Comparison of ENCODE assay signal across 10 mouse cellular contexts in genomic region chr12:52868000-52868624, GRCm38 (mm10).
A peak's percentile ranks its signal among the peaks of the same experiment; 100 is the strongest.
DNase-seq lines count a peak whose midpoint lies in the region; ATAC-seq lines count a peak whose summit lies in the region.
"Had no signal": no experiment of that assay in that cellular context is flagged by ENCODE, and none has a peak within 500 bp of the region (broad histone marks: within the 10 kb centered on the region; RNA-seq: fewer than 3 reads in every experiment).

No protein-coding gene starts in this region.

- H3K36me3 ChIP-seq in hindbrain, embryonic 13.5 days, result peaks cover 5% of the 10 kb centered on the region; the same call in 1 of the 2 replicates
- no peaks in the 10 kb centered on the region for H3K36me3 ChIP-seq in hindbrain, embryonic 16.5 days (ENCODE audit: control insufficient read depth, insufficient read depth, low read length)
- no peaks in the 10 kb centered on the region for H3K36me3 ChIP-seq in embryonic facial prominence, embryonic 15.5 days
- H3K36me3 ChIP-seq: forebrain, embryonic 15.5 days; liver, embryonic 15.5 days had no signal

- H3K4me1 ChIP-seq in hindbrain, embryonic 13.5 days (replicated peaks), result peaks cover 17% of the 10 kb centered on the region
- H3K4me1 ChIP-seq in hindbrain, embryonic 16.5 days (ENCODE audit: control insufficient read depth, insufficient read depth, low read depth, low read length), result no peaks in the 10 kb centered on the region; the same call in 1 of the 2 replicates
- peaks cover 5% of the 10 kb centered on the region; the same call in 1 of the 2 replicates for H3K4me1 ChIP-seq in embryonic facial prominence, embryonic 15.5 days
- H3K4me1 ChIP-seq: forebrain, embryonic 15.5 days; liver, embryonic 15.5 days had no signal

- H3K27me3 ChIP-seq in hindbrain, embryonic 13.5 days, result no peaks in the 10 kb centered on the region
- no peaks in the 10 kb centered on the region for H3K27me3 ChIP-seq in hindbrain, embryonic 16.5 days (replicated peaks; ENCODE audit: control insufficient read depth, insufficient read depth, low read length)
- H3K27me3 ChIP-seq in embryonic facial prominence, embryonic 15.5 days, result no peaks in the 10 kb centered on the region
- H3K27me3 ChIP-seq: forebrain, embryonic 15.5 days; liver, embryonic 15.5 days had no signal

- H3K4me2 ChIP-seq in hindbrain, embryonic 13.5 days, result no peak overlapping the region
- H3K4me2 ChIP-seq in hindbrain, embryonic 16.5 days (ENCODE audit: low read length), result no peak overlapping the region
- no peak overlapping the region for H3K4me2 ChIP-seq in embryonic facial prominence, embryonic 15.5 days (replicated peaks)
- H3K4me2 ChIP-seq: forebrain, embryonic 15.5 days; liver, embryonic 15.5 days had no signal

- H3K27ac ChIP-seq in hindbrain, embryonic 13.5 days, result peak overlapping the region; percentile 30; the same call in 1 of the 2 replicates
- no peak overlapping the region for H3K27ac ChIP-seq in hindbrain, embryonic 16.5 days (ENCODE audit: low read depth, low read length)
- 0 out of 2 replicates have a peak overlapping the region, but pooled peaks have one; percentile 34 for H3K27ac ChIP-seq in embryonic facial prominence, embryonic 15.5 days (replicated peaks)
- H3K27ac ChIP-seq: forebrain, embryonic 15.5 days; liver, embryonic 15.5 days had no signal

- WGBS in hindbrain, embryonic 13.5 days, result 33% methylated on average over 8 of the region's 8 CpGs
- 29% methylated on average over 8 of the region's 8 CpGs for WGBS in hindbrain, embryonic 16.5 days
- WGBS in embryonic facial prominence, embryonic 15.5 days, result 11% methylated on average over 8 of the region's 8 CpGs

- DNase-seq in heart, postnatal 4 days, result peak; percentile 53
- DNase-seq in lung, postnatal 14 days, result peak; percentile 17
- no peak for DNase-seq in spleen, adult 18-20 months
- no peak for DNase-seq in layer of hippocampus, postnatal 10 days (ENCODE audit: low spot score in 2 of 2)

- no peak overlapping the region for H3K9ac ChIP-seq in hindbrain, embryonic 13.5 days
- H3K9ac ChIP-seq in hindbrain, embryonic 16.5 days (ENCODE audit: low read depth, low read length), result no peak overlapping the region
- H3K9ac ChIP-seq in embryonic facial prominence, embryonic 15.5 days, result no peak overlapping the region
- H3K9ac ChIP-seq: forebrain, embryonic 15.5 days; liver, embryonic 15.5 days had no signal

- peaks cover 3% of the 10 kb centered on the region; the same call in 1 of the 2 replicates for H3K9me3 ChIP-seq in hindbrain, embryonic 13.5 days
- 0 out of 2 replicates have a peak, but pooled peaks cover 2% of the 10 kb centered on the region for H3K9me3 ChIP-seq in hindbrain, embryonic 16.5 days (ENCODE audit: control insufficient read depth, low read length)
- no peaks in the 10 kb centered on the region for H3K9me3 ChIP-seq in embryonic facial prominence, embryonic 15.5 days (replicated peaks)
- H3K9me3 ChIP-seq: liver, embryonic 15.5 days had no signal

- H3K4me3 ChIP-seq in hindbrain, embryonic 13.5 days, result no peak overlapping the region
- H3K4me3 ChIP-seq in hindbrain, embryonic 16.5 days (ENCODE audit: low read length), result no peak overlapping the region
- no peak overlapping the region for H3K4me3 ChIP-seq in embryonic facial prominence, embryonic 15.5 days (replicated peaks)
- H3K4me3 ChIP-seq: forebrain, embryonic 15.5 days; liver, embryonic 15.5 days had no signal

- no peak for ATAC-seq in hindbrain, embryonic 13.5 days (ENCODE audit: low FRiP score)
- ATAC-seq in hindbrain, embryonic 16.5 days, result no peak
- no peak for ATAC-seq in embryonic facial prominence, embryonic 15.5 days (ENCODE audit: insufficient number of reproducible peaks, low FRiP score, low TSS enrichment, low read depth)
- ATAC-seq in inflammation-experienced regulatory T-cells, adult 6 months, result no peak
- ATAC-seq: forebrain, embryonic 15.5 days had no signal

Comparison
In these comparisons a context has a peak if more than half of its experiments do, and no peak if none do; other contexts are left out.
1. DNase-seq: peak in heart, postnatal 4 days (single experiment) and lung, postnatal 14 days (single experiment); none in spleen, adult 18-20 months (0 of 2) and layer of hippocampus, postnatal 10 days (0 of 2).